Mouse (Mus musculus): ENCODE measurements around the gene Taok3. TPM values are rescaled to one million over a fixed set of nuclear protein-coding genes. Genes with fewer than 3 reads are reported as not detected.

Taok3 gene
- 1.1 and 3.9 TPM in 2 replicates for total RNA-seq (2014; rRNA removed; ENCODE audit: low replicate concordance)
- polyA plus RNA-seq (2015; fragmentation: Nextera tagmentation; extraction: Ambion mirVana): 5.8 and 7.5 TPM in 2 replicates

DNA sequence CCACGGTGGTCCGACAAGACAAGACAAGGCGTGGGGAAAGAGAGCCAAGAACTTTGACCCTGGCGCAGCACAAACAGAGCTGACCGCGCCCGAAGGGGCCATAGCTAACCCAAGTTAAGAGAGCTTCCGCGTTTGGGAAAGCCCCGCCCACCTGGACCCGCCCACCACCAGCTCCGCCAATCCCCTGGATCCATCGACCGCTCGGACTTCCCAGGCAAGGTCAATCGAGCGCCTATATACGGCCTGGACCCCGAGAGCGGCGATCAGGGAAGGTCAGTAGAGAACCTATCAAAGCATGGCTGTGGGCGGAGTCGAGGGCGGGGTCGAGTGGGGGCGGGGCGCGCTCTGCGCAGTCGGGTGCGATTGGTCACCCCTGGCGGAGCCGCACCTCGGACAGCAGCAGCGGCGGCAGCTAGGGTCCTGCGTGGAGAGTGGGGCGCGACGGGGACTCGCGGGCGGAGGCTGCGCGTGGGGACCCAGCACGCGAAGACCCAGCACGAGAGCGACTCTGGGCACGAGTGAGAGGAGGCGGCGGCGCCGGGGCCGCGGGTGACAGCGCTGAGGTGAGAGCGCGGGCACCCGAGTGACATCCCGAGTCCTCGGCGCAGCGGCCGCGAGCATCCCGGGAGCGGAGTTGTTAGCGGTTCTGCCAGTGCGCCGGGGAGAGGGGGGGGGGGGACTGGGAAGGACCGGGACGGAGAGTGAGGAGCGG, at the start of gene Taok3:
Taok3 (plus strand) TSS at position 353 of the 712 bp plus-strand sequence.
- peaks cover 14% of the 10 kb centered on the region; the same call in 1 of the 2 replicates for H3K4me1 ChIP-seq (ENCODE audit: control insufficient read depth, insufficient read depth)
- DNase-seq (ENCODE audit: low spot score) (peak; percentile 98), ATAC-seq (ENCODE audit: insufficient read depth, low read depth) (peak; percentile 88)
- TF ChIP-seq EP300 (IDR thresholded peaks at IDR 0.05; ENCODE audit: low read depth) (no peak), CTCF (IDR thresholded peaks at IDR 0.05; ENCODE audit: low read depth) (no peak; the same call in 1 of the 2 replicates)
- H3K4me3 ChIP-seq (ENCODE audit: low read depth, low read length): peak within 1 kb of the TSS; percentile 84
- no peaks in the 10 kb centered on the region for H3K36me3 ChIP-seq (replicated peaks; ENCODE audit: control insufficient read depth, insufficient read depth, low read length)
- under 1% methylated on average over 70 of the region's 74 CpGs for WGBS
- no peaks in the 10 kb centered on the region for H3K27me3 ChIP-seq (ENCODE audit: control insufficient read depth, insufficient read depth, low read length)
- H3K27ac ChIP-seq (ENCODE audit: low read depth): peak within 1 kb of the TSS; percentile 46
- H3K9me3 ChIP-seq (replicated peaks; ENCODE audit: control insufficient read depth, low read length): no peaks in the 10 kb centered on the region
- peak within 1 kb of the TSS; percentile 97 for H3K4me2 ChIP-seq (ENCODE audit: low read depth, low read length)
- peak within 1 kb of the TSS; percentile 63 for H3K9ac ChIP-seq (replicated peaks; ENCODE audit: low read depth, low read length)

DNA sequence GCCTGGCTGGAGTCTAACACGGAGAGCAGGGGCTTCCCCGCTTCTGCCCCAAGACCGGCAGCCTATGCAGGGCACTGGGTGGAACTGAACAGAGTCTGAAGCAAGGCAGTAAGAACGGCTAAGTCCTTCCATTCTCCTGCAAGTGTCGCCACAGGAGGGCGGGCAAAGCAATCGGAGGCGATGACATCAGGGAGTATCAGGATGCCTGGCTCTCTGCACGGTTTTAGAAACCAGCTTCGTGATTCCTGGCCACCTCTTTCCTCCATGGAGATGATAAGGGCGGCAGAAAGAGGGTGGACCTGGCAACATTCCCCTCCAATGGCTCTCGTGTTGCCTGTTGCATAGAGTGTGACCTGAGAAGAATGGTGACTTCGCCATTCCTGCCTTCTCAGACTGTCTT, 32.2 kb upstream of the Taok3 start:
- ATAC-seq (ENCODE audit: insufficient read depth, low read depth): peak; percentile 35
- H3K4me1 ChIP-seq (ENCODE audit: control insufficient read depth, insufficient read depth): peaks cover 8% of the 10 kb centered on the region; the same call in 1 of the 2 replicates
- no peaks in the 10 kb centered on the region for H3K9me3 ChIP-seq (replicated peaks; ENCODE audit: control insufficient read depth, low read length)
- H3K27me3 ChIP-seq (ENCODE audit: control insufficient read depth, insufficient read depth, low read length): peaks cover 6% of the 10 kb centered on the region; the same call in 1 of the 2 replicates
- 0 out of 2 replicates have a peak overlapping the region, but pooled peaks have one; percentile 16 for H3K9ac ChIP-seq (replicated peaks; ENCODE audit: low read depth, low read length)
- DNase-seq (ENCODE audit: low spot score): peak; percentile 40
- peaks cover 19% of the 10 kb centered on the region for H3K36me3 ChIP-seq (replicated peaks; ENCODE audit: control insufficient read depth, insufficient read depth, low read length)
- peak overlapping the region; percentile 29 for H3K4me3 ChIP-seq (ENCODE audit: low read depth, low read length)
- WGBS: 3% methylated on average over 13 of the region's 13 CpGs
- no peak overlapping the region for H3K27ac ChIP-seq (ENCODE audit: low read depth)
- TF ChIP-seq EP300 (IDR thresholded peaks at IDR 0.05; ENCODE audit: low read depth) (no peak), CTCF (IDR thresholded peaks at IDR 0.05; ENCODE audit: low read depth) (peak; percentile 40)
- peak overlapping the region; percentile 57 for H3K4me2 ChIP-seq (ENCODE audit: low read depth, low read length)

DNA sequence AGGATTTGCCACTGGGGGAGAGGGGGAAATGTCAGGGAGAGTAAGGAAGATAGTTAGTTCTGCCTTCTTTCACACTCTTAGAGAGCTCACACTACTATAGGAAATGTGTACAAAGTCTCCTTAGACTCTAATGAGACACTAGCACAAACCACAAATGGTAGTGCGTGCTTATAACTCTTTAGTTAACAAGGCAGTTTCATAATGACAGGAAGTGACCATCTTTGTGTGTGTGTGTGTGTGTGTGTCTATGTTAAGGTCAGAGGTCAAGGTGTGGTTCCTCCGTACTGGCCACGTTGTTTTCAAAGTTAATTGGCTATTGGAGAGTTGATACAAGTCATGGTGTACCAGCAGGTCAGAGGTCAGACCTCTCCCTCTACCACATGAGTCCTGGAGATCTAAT, 30.8 kb upstream of the Taok3 start:
- Histone ChIP-seq H3K9ac (replicated peaks; ENCODE audit: low read depth, low read length) (no peak overlapping the region), H3K27me3 (ENCODE audit: control insufficient read depth, insufficient read depth, low read length) (peaks cover 6% of the 10 kb centered on the region; the same call in 1 of the 2 replicates), H3K36me3 (replicated peaks; ENCODE audit: control insufficient read depth, insufficient read depth, low read length) (peaks cover 33% of the 10 kb centered on the region), H3K4me2 (ENCODE audit: low read depth, low read length) (no peak overlapping the region), H3K4me1 (ENCODE audit: control insufficient read depth, insufficient read depth) (peaks cover 8% of the 10 kb centered on the region; the same call in 1 of the 2 replicates), H3K4me3 (ENCODE audit: low read depth, low read length) (no peak overlapping the region), H3K9me3 (replicated peaks; ENCODE audit: control insufficient read depth, low read length) (no peaks in the 10 kb centered on the region), H3K27ac (ENCODE audit: low read depth) (no peak overlapping the region)
- ATAC-seq (ENCODE audit: insufficient read depth, low read depth): no peak
- WGBS: 62% methylated on average over 3 of the region's 3 CpGs
- DNase-seq (ENCODE audit: low spot score): no peak
- TF ChIP-seq CTCF (IDR thresholded peaks at IDR 0.05; ENCODE audit: low read depth) (no peak), EP300 (IDR thresholded peaks at IDR 0.05; ENCODE audit: low read depth) (no peak)

DNA sequence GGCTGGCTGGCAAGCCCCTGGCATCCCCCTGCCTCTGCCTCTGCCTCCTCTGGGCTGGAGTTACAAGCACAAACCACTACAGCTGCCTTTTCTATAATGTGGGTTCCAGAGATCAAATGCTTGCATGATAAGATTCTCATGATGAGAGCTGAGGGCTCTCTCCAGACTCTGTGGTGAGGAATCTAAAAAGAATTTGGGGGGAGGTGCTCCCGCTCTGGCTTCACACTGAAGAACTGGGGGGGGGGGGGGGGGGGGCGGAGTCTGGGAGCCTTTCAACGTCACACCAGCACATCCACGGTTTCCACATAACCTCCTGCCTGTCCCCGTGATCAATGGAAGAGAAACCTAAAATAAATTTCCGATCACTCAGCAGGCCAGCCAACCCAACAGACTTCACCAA, 30.1 kb upstream of the Taok3 start:
- WGBS: 16% methylated on average over 5 of the region's 6 CpGs
- no peak for DNase-seq (ENCODE audit: low spot score)
- H3K4me1 ChIP-seq (ENCODE audit: control insufficient read depth, insufficient read depth): peaks cover 8% of the 10 kb centered on the region; the same call in 1 of the 2 replicates
- H3K4me2 ChIP-seq (ENCODE audit: low read depth, low read length): no peak overlapping the region
- no peaks in the 10 kb centered on the region for H3K9me3 ChIP-seq (replicated peaks; ENCODE audit: control insufficient read depth, low read length)
- no peak overlapping the region for H3K4me3 ChIP-seq (ENCODE audit: low read depth, low read length)
- ATAC-seq (ENCODE audit: insufficient read depth, low read depth): no peak
- H3K36me3 ChIP-seq (replicated peaks; ENCODE audit: control insufficient read depth, insufficient read depth, low read length): peaks cover 35% of the 10 kb centered on the region
- H3K27me3 ChIP-seq (ENCODE audit: control insufficient read depth, insufficient read depth, low read length): peaks cover 6% of the 10 kb centered on the region; the same call in 1 of the 2 replicates
- no peak overlapping the region for H3K9ac ChIP-seq (replicated peaks; ENCODE audit: low read depth, low read length)
- no peak overlapping the region for H3K27ac ChIP-seq (ENCODE audit: low read depth)
- TF ChIP-seq EP300 (IDR thresholded peaks at IDR 0.05; ENCODE audit: low read depth): no peak
- TF ChIP-seq CTCF (IDR thresholded peaks at IDR 0.05; ENCODE audit: low read depth): no peak

DNA sequence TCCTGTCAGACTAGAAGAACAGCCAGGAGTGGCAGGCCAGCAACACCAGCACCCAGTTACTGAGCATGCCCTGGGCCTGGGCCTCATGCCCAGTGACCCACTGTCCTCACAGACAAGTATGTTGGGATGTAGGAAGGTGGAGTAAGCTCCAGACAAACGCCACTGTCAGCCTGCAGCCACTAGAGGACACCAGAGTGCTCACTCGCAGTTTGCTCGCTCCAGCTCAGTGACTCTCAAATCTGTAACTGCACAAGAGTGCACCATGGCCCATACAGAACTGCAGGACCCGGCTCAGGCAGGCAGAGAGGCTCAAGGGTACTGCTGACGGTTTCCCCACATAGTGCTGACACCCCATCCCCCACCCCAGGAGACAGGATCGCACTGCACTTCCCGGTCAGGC, 25.5 kb upstream of the Taok3 start:
- no peak overlapping the region for H3K4me2 ChIP-seq (ENCODE audit: low read depth, low read length)
- H3K9ac ChIP-seq (replicated peaks; ENCODE audit: low read depth, low read length): no peak overlapping the region
- TF ChIP-seq EP300 (IDR thresholded peaks at IDR 0.05; ENCODE audit: low read depth) (no peak), CTCF (IDR thresholded peaks at IDR 0.05; ENCODE audit: low read depth) (peak; percentile 68)
- H3K4me3 ChIP-seq (ENCODE audit: low read depth, low read length): no peak overlapping the region
- no peaks in the 10 kb centered on the region for H3K27me3 ChIP-seq (ENCODE audit: control insufficient read depth, insufficient read depth, low read length)
- DNase-seq (ENCODE audit: low spot score) (peak; percentile 62), ATAC-seq (ENCODE audit: insufficient read depth, low read depth) (peak; percentile 77)
- peaks cover 44% of the 10 kb centered on the region for H3K36me3 ChIP-seq (replicated peaks; ENCODE audit: control insufficient read depth, insufficient read depth, low read length)
- H3K9me3 ChIP-seq (replicated peaks; ENCODE audit: control insufficient read depth, low read length): no peaks in the 10 kb centered on the region
- 23% methylated on average over 7 of the region's 7 CpGs for WGBS
- H3K4me1 ChIP-seq (ENCODE audit: control insufficient read depth, insufficient read depth): no peaks in the 10 kb centered on the region
- no peak overlapping the region for H3K27ac ChIP-seq (ENCODE audit: low read depth)
